Mouse (Mus musculus): ENCODE measurements around the gene Brca1. TPM values are rescaled to one million over a fixed set of nuclear protein-coding genes. Genes with fewer than 3 reads are reported as not detected.
"Not testable (repeated sequence)": the region's sequence is repeated elsewhere in the genome, so short reads cannot be mapped to it uniquely, and the experiment has no call there.

Brca1 gene
- polyA plus RNA-seq (2012; ENCODE audit: insufficient read depth, insufficient read length, missing spikeins), result 7.9 and 8.2 TPM in 2 replicates

DNA sequence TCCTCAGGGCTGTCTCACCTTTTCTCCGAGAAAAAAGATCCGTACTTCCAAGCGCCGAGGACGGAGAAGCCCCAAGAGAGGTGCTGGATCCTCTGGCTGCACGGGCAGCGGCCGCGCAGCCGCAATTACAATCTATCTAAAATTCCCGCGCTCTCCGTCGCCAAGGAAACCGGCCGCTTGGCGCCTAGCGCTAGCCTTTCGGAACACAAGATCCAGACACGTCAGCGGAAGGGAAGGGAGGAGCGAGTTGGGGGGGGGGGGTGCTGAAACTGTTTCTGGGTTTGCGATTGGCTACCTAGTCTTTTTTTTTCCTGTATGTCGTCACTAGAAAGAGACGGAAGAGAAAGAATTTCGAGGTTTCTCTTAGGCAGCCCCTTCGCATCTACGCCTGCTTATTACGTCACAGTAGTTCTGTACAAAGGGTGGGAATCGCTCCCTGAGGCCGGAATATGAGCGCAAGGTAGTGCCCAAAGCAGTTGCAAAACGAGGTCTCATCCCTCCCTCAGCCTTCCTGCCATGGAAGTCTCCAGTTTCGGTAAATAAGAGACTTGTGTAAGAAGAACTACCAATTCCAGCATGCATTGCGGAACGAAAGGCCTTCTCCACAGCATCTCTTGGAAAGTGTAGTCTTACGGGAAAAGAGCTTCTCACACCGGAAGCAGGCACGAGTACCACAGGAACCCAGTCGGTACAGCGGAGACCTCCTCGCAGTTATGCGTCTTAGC is at the start of gene Brca1, which contains the start of gene Nbr1:
Gene Brca1 (minus strand): TSS at position 205 of the 725 bp plus-strand sequence.
Gene Nbr1 (plus strand): TSS at position 399 of the 725 bp plus-strand sequence.
- TF ChIP-seq POLR2A (IDR thresholded peaks at IDR 0.05; ENCODE audit: borderline replicate concordance, low read depth, low read length), result no peak

DNA sequence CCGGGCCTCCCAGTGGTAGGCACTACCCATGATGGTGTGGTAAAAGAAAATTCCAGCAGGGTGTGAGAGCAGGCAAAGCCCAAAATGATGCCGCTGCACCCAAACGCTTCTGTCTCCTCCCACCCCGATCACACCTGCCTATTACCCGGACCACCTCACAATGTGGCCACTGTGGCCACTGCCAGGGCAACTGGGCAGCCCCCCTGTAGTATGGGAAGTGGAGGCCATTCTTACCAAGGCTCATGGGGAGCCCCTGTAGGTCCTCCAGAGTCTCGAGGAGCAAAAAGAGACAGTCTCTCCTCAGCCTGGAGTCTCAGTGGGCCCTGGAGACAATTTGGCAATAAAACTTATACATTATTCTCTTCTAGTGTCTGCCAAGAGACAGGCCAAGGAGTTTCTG is 47.4 kb upstream of the Brca1 start, which contains the start of gene Gm11634:
Gene Gm11634 (minus strand): TSS at position 101 of the 400 bp plus-strand sequence.
- Histone ChIP-seq H3K4me3 (ENCODE audit: insufficient read depth, low read length) (no peak within 1 kb of the TSS), H3K27ac (ENCODE audit: insufficient read depth, low read depth, low read length) (no peak within 1 kb of the TSS), H3K4me1 (ENCODE audit: control insufficient read depth, insufficient read depth, low read length) (no peaks in the 10 kb centered on the region)
- TF ChIP-seq CTCF (IDR thresholded peaks at IDR 0.05; ENCODE audit: low read depth, low read length) (no peak), POLR2A (IDR thresholded peaks at IDR 0.05; ENCODE audit: borderline replicate concordance, low read depth, low read length) (no peak)

More for the DNA sequence above, at the start of gene Brca1, which contains the start of gene Nbr1:
- Histone ChIP-seq H3K27ac (ENCODE audit: insufficient read depth, low read depth, low read length) (peak within 1 kb of the TSS; percentile 88), H3K4me1 (ENCODE audit: control insufficient read depth, insufficient read depth, low read length) (peaks cover 8% of the 10 kb centered on the region; the same call in 1 of the 2 replicates), H3K4me3 (ENCODE audit: insufficient read depth, low read length) (peak within 1 kb of the TSS; percentile 83)

DNA sequence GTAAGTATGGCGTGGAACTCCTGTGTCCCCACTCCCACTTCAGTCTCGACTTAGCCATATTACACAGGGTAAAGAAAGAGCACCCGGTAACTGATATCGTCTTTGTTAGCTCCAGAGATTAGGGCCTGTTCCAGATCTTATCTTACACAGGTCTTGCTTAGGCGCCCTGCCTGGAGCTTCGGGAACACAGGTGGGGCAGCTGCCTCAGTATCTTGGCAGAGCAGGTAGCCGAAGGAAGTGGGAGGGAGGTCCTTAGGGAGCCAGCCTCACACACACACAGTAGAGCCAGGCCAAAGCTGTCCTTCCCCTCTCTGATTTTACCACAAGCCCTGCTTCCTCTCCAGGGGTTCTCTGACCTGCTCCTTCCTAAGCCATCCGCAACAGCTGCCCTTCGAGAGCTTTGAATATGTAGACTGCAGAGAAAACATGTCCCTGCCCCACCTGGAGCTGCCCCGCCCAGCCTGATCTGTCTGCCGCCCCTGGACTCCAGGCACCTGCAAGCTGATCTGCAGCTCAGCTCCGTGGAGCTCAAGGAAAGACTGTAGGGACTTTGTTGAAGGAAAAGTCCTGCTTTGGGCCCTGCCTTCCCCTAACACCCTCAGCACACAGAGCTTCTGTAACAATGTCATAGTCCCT is 38.4 kb upstream of the Brca1 start:
- peaks cover 31% of the 10 kb centered on the region for H3K4me1 ChIP-seq (ENCODE audit: control insufficient read depth, insufficient read depth, low read length)
- TF ChIP-seq POLR2A (IDR thresholded peaks at IDR 0.05; ENCODE audit: borderline replicate concordance, low read depth, low read length), result no peak
- H3K27ac ChIP-seq (ENCODE audit: insufficient read depth, low read depth, low read length), result no peak overlapping the region
- H3K4me3 ChIP-seq (ENCODE audit: insufficient read depth, low read length), result no peak overlapping the region

DNA sequence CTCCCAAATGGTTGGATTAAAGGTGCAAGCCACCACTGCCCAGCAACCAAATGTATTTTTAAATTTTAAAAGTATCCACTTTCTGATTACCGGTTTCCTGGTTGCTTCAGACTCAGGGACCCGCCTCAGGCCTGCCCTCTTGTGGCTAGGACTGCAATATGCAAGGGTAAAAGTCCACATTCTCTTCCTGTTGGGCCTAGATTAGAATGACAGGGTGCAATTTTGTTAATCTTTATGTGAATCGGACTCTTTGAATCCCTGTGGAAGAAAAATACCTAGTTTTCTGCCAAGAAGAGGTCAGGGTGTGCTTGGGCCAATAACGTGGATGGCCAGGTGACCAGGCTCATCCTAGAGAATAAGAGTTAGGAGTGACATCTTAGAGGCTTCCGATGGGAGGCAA is 37.7 kb upstream of the Brca1 start:
- peak overlapping the region; percentile 64 for H3K27ac ChIP-seq (ENCODE audit: insufficient read depth, low read depth, low read length)
- peaks cover 36% of the 10 kb centered on the region for H3K4me1 ChIP-seq (ENCODE audit: control insufficient read depth, insufficient read depth, low read length)
- TF ChIP-seq POLR2A (IDR thresholded peaks at IDR 0.05; ENCODE audit: borderline replicate concordance, low read depth, low read length) (no peak), CTCF (IDR thresholded peaks at IDR 0.05; ENCODE audit: low read depth, low read length) (peak; percentile 84)
- no peak overlapping the region for H3K4me3 ChIP-seq (ENCODE audit: insufficient read depth, low read length)

DNA sequence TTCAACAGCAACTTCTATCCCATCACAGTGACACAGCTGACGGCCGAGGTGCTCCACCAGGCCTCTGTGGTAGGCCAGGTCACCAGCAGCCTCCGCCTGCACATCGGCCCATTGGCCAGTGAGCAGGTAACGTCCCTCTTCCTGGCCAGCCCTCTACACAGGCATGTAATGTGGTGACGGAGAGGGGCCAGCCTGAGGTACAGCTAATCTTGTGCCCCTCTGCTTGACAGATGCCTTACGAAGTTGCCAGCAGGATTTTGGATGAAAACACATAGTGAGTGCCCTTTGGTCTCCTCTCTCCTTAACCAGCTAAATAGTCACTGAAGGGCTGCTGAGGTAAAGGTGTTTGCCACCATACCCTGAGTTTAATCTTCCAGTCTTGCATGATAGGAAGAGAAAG is 37.1 kb upstream of the Brca1 start:
- H3K27ac ChIP-seq (ENCODE audit: insufficient read depth, low read depth, low read length), result peak overlapping the region; percentile 64
- TF ChIP-seq POLR2A (IDR thresholded peaks at IDR 0.05; ENCODE audit: borderline replicate concordance, low read depth, low read length), result no peak
- no peak for TF ChIP-seq CTCF (IDR thresholded peaks at IDR 0.05; ENCODE audit: low read depth, low read length)
- H3K4me3 ChIP-seq (ENCODE audit: insufficient read depth, low read length), result no peak overlapping the region
- H3K4me1 ChIP-seq (ENCODE audit: control insufficient read depth, insufficient read depth, low read length), result peaks cover 40% of the 10 kb centered on the region

DNA sequence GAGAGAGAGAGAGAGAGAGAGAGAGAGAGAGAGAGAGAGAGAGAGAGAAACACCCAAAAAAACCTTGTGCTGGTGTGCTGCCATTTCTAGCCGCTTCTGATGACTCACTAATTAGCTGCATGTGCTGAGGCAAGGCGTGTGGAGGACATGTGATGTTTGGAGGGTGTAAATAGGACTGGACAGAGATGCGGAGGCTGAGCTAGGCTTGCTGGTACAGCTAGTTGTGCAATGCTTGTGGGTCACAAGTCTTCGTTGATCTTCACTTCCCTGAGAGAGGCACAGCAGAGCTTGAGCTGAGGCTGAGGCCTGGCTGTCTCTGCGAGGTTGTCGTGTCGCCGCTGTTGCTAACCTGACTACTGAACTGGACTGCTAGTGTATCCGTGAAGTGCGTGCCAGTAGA is 35.9 kb upstream of the Brca1 start:
- TF ChIP-seq CTCF (IDR thresholded peaks at IDR 0.05; ENCODE audit: low read depth, low read length) (no peak), POLR2A (IDR thresholded peaks at IDR 0.05; ENCODE audit: borderline replicate concordance, low read depth, low read length) (no peak)
- peaks cover 46% of the 10 kb centered on the region for H3K4me1 ChIP-seq (ENCODE audit: control insufficient read depth, insufficient read depth, low read length)
- H3K27ac ChIP-seq (ENCODE audit: insufficient read depth, low read depth, low read length), result peak overlapping the region; percentile 99

DNA sequence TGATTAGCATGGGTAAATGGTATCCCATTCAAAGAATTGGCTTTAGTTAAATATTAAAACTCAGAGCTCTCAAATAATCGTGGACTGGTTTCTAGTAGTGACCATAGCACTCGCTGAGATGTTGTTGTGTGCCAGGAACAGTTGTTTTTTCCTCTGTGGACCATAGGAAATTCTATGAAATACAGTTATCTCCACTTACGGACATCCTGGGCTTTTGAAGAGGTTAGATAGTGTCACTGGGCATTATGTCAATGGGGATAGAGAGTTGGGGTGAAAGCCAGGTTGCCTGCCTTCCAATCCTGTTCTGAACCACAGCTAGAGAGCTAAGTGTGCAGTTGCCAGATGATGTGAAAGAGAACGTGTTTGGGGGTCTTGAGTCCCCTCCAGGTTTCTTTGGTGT is 34.0 kb upstream of the Brca1 start:
- peaks cover 54% of the 10 kb centered on the region for H3K4me1 ChIP-seq (ENCODE audit: control insufficient read depth, insufficient read depth, low read length)
- H3K4me3 ChIP-seq (ENCODE audit: insufficient read depth, low read length), result no peak overlapping the region
- peak overlapping the region; percentile 90 for H3K27ac ChIP-seq (ENCODE audit: insufficient read depth, low read depth, low read length)
- TF ChIP-seq POLR2A (IDR thresholded peaks at IDR 0.05; ENCODE audit: borderline replicate concordance, low read depth, low read length) (no peak), CTCF (IDR thresholded peaks at IDR 0.05; ENCODE audit: low read depth, low read length) (no peak)

More for the DNA sequence above, 35.9 kb upstream of the Brca1 start:
- peak overlapping the region; percentile 40 for H3K4me3 ChIP-seq (ENCODE audit: insufficient read depth, low read length)

DNA sequence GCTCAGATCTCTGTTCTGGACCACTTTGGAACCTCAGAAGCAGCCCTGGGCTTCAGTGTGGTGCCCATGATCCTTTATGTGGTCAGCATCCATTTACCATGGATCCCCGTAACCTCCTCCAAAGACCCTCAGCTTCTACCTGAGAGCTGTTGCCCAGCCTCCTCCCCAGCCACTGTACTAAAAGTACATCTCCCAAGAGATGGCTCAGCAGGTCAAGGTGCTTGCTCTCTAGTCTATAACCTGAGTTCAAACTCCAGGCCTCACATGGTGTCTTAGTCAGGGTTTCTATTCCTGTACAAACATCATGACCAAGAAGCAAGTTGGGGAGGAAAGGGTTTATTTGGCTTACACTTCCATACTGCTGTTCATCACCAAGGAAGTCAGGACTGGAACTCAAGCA is 33.3 kb upstream of the Brca1 start:
- not testable (repeated sequence) for H3K27ac ChIP-seq (ENCODE audit: insufficient read depth, low read depth, low read length); H3K4me3 ChIP-seq (ENCODE audit: insufficient read depth, low read length)
- H3K4me1 ChIP-seq (ENCODE audit: control insufficient read depth, insufficient read depth, low read length), result peaks cover 60% of the 10 kb centered on the region

DNA sequence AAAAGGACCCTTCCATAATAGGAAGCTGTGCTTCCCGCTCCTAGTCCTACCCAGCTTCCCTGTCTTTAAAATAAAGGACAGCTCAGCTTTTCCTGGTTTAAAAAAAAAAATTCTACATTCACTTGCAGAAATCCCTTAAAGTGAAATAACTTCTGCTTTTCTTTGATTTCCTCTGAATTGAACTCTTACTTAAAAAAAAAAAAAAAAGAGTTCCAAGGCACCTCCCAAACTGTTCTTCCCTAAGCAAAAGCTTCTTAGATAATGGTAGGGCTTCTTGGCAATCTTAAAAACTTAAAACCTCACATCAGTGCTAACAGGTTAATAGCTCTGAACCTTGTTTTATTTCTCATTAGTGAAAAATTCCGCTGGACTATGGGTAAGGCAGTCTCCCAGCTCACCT is 31.4 kb upstream of the Brca1 start:
- H3K4me1 ChIP-seq (ENCODE audit: control insufficient read depth, insufficient read depth, low read length), result peaks cover 58% of the 10 kb centered on the region
- TF ChIP-seq POLR2A (IDR thresholded peaks at IDR 0.05; ENCODE audit: borderline replicate concordance, low read depth, low read length) (no peak), CTCF (IDR thresholded peaks at IDR 0.05; ENCODE audit: low read depth, low read length) (no peak)
- peak overlapping the region; percentile 74 for H3K4me3 ChIP-seq (ENCODE audit: insufficient read depth, low read length)
- H3K27ac ChIP-seq (ENCODE audit: insufficient read depth, low read depth, low read length), result peak overlapping the region; percentile 99
